Mouse (Mus musculus) embryo, embryonic 9.5 days (tissue): Measurements from ENCODE around the gene Ovch2.
A peak's percentile ranks its signal among the peaks of the same experiment; 100 is the strongest.
"Not testable (repeated sequence)": the region's sequence is repeated elsewhere in the genome, so short reads cannot be mapped to it uniquely, and the experiment has no call there.

Experiments
- DNase-seq: peaks from one replicate; pipeline ENCODE4 v3.0.0-alpha.2; 2017; ENCODE audit errors: extremely low spot score

Ovch2 gene

GRCm38 (mm10) chr7:107801108-107801507 lies at the start of gene Ovch2:
Gene Ovch2, minus strand, starts transcription at chr7:107801208.
- no peak for DNase-seq

GRCm38 (mm10) chr7:107847390-107847789 lies 46.4 kb upstream of the Ovch2 start, which contains the start of gene Olfr470:
Gene Olfr470, minus strand, starts transcription at chr7:107847490.
- DNase-seq = not testable (repeated sequence)

GRCm38 (mm10) chr7:107841719-107842118 lies 40.7 kb upstream of the Ovch2 start:
- peak; percentile 14 for DNase-seq

- DNase-seq = not testable (repeated sequence)
Observed at GRCm38 (mm10) chr7:107825441-107825840, 24.4 kb upstream of the Ovch2 start, which contains the start of gene Olfr469. Gene Olfr469, minus strand, starts transcription at chr7:107825541.

- not testable (repeated sequence) for DNase-seq
Observed at GRCm38 (mm10) chr7:107823867-107824266, 22.9 kb upstream of the Ovch2 start.

GRCm38 (mm10) chr7:107819442-107819841 lies 18.4 kb upstream of the Ovch2 start:
- DNase-seq = no peak

- no peak for DNase-seq
Observed at GRCm38 (mm10) chr7:107811963-107812362, 11.0 kb upstream of the Ovch2 start, which contains the start of gene Olfr467. Gene Olfr467, plus strand, starts transcription at chr7:107812263.

GRCm38 (mm10) chr7:107802138-107802537 lies 1.1 kb upstream of the Ovch2 start:
- DNase-seq = no peak

- no peak for DNase-seq
Observed at GRCm38 (mm10) chr7:107796500-107796899, 4.5 kb downstream of the Ovch2 start.

- peak; percentile 10 for DNase-seq
Observed at GRCm38 (mm10) chr7:107787977-107788620, 12.9 kb downstream of the Ovch2 start.

- no peak for DNase-seq
Observed at GRCm38 (mm10) chr7:107779611-107780010, 21.4 kb downstream of the Ovch2 start.

GRCm38 (mm10) chr7:107778216-107778615 lies 22.8 kb downstream of the Ovch2 start:
- DNase-seq = no peak

- no peak for DNase-seq
Observed at GRCm38 (mm10) chr7:107770812-107771211, 30.2 kb downstream of the Ovch2 start.

GRCm38 (mm10) chr7:107757308-107758151 lies 43.5 kb downstream of the Ovch2 start, which contains the start of gene Cyb5r2:
Gene Cyb5r2, minus strand, starts transcription at chr7:107758032.
- DNase-seq = peak; percentile 47

GRCm38 (mm10) chr7:107756748-107757147 lies 44.3 kb downstream of the Ovch2 start:
- DNase-seq = no peak

GRCm38 (mm10) chr7:107755905-107756304 lies 45.1 kb downstream of the Ovch2 start:
- DNase-seq = no peak

- DNase-seq = no peak
Observed at GRCm38 (mm10) chr7:107752031-107752520, 48.9 kb downstream of the Ovch2 start.

GRCm38 (mm10) chr7:107749721-107750120 lies 51.3 kb downstream of the Ovch2 start:
- DNase-seq = no peak

GRCm38 (mm10) chr7:107749270-107749669 lies 51.7 kb downstream of the Ovch2 start:
- DNase-seq = peak; percentile 69

GRCm38 (mm10) chr7:107747954-107748353 lies 53.1 kb downstream of the Ovch2 start:
- DNase-seq = peak; percentile 75

- DNase-seq = no peak
Observed at GRCm38 (mm10) chr7:107747476-107747875, 53.5 kb downstream of the Ovch2 start.

- no peak for DNase-seq
Observed at GRCm38 (mm10) chr7:107746036-107746435, 55.0 kb downstream of the Ovch2 start.
